Mouse (Mus musculus): Measurements from ENCODE around the gene Hmg20b.

Hmg20b gene

DNA sequence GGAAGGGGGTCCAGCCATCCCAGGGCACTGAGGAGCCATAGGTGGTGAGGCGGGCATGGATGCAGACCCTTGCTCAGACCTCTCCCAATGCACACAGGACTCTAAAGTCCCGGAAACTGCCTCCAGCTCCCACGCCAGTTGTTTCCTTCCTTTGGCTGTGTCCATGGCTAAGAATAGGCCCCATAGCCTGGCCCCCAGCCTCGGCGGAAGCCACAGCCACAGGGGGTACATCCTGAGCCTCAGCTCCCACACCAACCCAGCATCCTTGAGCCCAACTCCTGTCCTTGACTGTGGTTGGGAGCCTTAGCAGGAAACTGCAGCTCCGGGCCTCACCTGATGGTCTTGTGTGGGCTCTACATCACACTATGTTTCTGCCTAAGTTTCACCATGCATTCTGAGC lies 23.4 kb downstream of the Hmg20b start:
- no peak for DNase-seq (ENCODE audit: low spot score)

DNA sequence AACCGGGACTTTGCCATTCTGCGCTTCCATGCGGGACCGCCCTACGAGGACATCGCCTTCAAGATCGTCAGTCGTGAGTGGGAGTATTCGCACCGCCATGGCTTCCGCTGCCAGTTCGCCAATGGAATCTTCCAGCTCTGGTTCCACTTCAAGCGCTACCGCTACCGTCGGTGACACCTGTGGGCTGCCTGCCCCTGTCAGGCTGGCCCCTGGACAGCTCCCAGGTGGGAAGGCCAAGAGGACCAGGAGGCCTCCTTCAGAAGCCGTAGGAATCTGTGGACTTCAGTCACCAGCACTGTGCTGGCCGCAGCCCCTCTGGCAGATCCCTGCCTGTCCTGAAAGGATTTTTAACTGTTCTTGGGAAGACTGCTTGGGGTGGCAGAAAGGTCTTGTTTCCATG lies 24.5 kb downstream of the Hmg20b start:
- DNase-seq (ENCODE audit: low spot score) = no peak

DNA sequence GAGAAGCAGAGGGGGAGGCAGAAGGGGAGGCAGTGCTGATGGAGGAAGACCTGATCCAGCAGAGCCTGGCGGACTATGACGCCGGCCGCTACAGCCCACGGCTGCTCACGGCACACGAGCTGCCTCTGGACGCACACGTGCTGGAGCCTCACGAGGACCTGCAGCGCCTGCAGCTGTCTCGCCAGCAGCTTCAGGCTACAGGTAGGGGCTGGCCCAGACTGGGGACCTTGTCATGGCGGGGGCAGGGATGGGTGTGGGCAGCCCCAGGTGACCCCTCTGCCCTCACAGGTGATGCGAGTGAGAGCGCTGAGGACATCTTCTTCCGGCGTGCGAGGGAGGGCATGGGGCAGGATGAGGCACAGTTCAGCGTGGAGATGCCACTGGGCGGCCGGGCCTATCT lies 25.1 kb downstream of the Hmg20b start:
- no peak for DNase-seq (ENCODE audit: low spot score)

GRCm38 (mm10) chr10:81323791-81324530 lies 26.3 kb downstream of the Hmg20b start:
- no peak for DNase-seq (ENCODE audit: low spot score)

GRCm38 (mm10) chr10:81323141-81323775 lies 27.0 kb downstream of the Hmg20b start:
- DNase-seq (ENCODE audit: low spot score) = no peak

GRCm38 (mm10) chr10:81322444-81322843 lies 27.8 kb downstream of the Hmg20b start:
- no peak for DNase-seq (ENCODE audit: low spot score)

GRCm38 (mm10) chr10:81321436-81321835 lies 28.8 kb downstream of the Hmg20b start:
- no peak for DNase-seq (ENCODE audit: low spot score)

GRCm38 (mm10) chr10:81320550-81321347 lies 29.5 kb downstream of the Hmg20b start, which contains the start of gene Cactin:
TSS of gene Cactin (plus strand) at chr10:81321103.
- DNase-seq (ENCODE audit: low spot score) = peak; percentile 97

DNA sequence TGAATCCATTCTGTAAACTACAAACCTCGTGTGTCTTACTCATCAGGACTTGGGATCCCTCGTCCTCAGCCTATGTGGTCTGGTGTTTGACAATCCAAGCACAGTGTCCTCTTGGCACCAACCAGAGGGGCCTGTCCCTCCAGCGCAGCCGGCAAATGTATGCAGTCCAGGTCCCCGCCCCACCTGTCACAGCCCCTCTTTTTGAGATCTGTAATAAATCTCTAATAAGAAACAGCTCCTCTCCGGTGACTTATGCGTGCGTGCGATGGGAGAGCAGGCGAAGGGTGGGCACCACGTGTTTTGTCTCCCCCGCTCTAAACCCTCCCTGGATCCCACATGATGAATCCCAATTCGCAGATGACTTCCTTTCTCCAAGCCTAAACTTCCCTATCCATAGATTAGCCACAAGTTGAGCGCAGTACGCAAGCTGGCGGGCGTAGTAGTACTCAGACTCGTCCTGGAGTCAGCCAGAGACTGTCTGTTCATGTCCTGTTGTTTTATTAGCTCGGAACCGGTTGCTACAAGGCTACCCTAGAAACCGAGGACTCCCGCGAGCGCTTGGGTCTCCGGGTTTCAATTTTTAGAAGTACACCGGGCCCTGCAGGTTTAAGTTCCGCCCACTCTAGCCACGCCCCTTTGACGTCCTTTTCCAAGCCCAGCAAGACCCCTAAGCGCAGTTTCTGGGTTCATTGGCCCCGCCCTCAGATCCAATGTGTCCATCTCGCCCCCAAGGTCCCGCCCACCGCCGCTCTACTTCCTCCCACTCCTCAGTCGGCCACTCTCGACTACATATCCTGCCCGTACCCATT lies 30.3 kb downstream of the Hmg20b start:
- DNase-seq (ENCODE audit: low spot score) = no peak

GRCm38 (mm10) chr10:81319330-81319699 lies 31.0 kb downstream of the Hmg20b start:
- DNase-seq (ENCODE audit: low spot score) = no peak

DNA sequence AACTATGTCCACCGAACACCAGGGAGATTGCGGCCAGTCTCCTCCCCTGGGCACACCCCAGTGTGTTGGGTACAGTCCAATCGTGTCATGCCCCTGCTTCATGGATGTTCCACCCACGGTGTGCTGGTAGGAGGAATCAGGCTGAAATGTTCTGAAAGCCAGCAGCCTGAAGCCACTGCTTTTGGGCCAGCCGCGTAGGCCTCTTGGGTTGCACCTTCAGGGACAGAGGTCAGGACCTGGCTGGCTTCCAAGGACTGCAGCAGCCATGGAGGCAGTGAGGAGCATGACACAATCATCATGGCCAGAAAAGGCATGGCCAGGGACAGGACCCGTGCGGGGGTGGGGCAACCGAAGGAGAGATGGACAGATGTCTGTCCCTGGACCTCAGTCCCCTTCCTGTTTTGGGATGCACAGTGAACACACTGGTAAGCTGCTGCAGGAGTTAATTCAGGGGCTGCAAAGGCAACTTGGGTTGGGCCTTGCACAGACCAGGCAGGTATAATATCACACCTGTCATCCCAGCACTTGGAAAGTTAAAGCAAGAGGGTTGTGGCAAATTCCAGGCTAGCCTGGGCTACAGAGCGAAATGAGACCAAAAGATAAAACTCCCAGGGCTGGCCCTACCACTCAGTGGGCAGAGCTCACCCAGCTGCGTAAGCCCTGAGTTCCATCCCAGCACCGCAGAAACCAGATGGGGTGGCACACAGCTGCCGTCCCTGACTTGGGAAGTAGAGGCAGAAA lies 31.5 kb downstream of the Hmg20b start:
- DNase-seq (ENCODE audit: low spot score) = no peak

GRCm38 (mm10) chr10:81317273-81317672 lies 33.0 kb downstream of the Hmg20b start:
- DNase-seq (ENCODE audit: low spot score) = no peak

DNA sequence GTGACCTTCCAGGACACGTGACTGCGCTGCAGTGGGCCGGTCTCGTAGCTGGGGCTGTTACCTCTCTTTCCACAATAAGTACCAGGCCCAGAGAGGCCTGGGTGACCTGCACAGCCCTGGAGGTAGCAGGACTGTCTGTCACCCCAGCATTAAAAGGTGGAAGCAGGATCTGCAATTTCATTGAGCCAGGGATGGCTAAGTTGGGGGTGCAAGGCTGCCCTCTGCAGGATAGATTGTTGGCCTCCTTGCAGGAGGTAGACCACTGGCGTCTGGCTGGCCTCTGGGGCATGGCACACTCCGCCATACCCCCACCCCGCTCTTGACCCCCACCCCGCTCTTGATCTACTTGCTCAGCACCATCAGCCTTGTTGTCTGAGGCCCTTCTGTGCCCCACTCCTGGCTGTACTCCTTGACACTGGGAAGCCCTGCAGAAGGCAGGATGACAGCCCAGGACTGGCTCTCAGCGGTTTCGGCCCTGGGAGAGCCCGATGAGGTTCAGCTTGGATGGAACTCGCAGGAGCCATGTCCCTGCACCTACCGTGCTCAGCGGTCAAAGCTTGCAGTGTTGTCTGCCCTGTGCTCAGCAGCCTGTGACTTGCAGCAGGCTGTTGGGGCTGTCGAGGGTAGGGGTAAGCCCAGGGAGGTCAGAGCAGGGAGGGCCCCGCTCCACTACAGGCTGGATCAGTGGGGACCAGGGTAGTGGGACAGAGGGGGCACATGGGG lies 33.8 kb downstream of the Hmg20b start:
- DNase-seq (ENCODE audit: low spot score) = no peak

DNA sequence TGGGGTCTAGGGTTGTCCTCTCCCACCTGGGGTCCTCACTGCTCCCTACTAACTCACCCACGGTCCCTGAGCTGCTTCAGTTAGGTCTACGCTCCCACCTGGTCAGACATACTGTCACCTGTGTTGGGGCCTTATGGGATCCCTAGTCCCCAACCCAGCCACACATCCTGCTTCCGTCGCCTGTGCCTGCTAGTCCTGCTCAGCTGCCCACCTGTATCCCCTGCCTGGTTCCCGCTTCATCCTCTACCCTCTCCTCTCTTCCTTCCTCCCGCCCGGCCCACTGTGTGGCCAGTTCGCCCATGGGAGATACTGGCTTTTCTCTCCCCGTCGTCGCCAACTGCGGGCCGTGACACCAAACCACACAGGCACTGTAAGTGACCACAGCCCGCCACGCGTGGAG lies 34.7 kb downstream of the Hmg20b start:
- no peak for DNase-seq (ENCODE audit: low spot score)

DNA sequence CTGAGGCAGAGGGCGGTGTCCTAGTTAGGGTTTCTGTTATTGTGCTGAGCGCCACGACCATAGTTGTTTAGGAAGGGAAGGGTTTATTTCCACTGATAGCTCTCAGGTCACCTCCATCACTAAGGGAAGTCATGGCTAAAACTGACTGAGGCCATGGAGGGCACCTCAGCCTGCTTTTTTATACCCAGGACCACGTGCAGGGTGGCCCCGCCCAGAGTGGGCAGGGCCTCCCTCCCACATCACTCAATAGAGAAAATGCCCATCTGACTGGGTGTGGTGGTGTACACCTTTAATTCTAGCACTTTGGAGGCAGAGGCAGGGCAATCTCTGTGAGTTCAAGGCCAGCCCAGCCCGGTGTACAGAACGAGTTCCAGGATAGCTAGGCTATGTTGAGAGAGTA lies 36.1 kb downstream of the Hmg20b start:
- no peak for DNase-seq (ENCODE audit: low spot score)

- no peak for DNase-seq (ENCODE audit: low spot score)
These were observed 36.7 kb downstream of the Hmg20b start for GRCm38 (mm10) chr10:81313581-81313980.

- no peak for DNase-seq (ENCODE audit: low spot score)
These were observed 40.7 kb downstream of the Hmg20b start for GRCm38 (mm10) chr10:81309571-81309970.

GRCm38 (mm10) chr10:81306837-81307682 lies 43.2 kb downstream of the Hmg20b start:
- no peak for DNase-seq (ENCODE audit: low spot score)

GRCm38 (mm10) chr10:81306173-81306668 lies 44.1 kb downstream of the Hmg20b start:
- no peak for DNase-seq (ENCODE audit: low spot score)

- no peak for DNase-seq (ENCODE audit: low spot score)
These were observed 44.6 kb downstream of the Hmg20b start for GRCm38 (mm10) chr10:81305663-81306062.

Measured in urinary bladder, postnatal 10 days (tissue).